Mouse (Mus musculus) heart, postnatal 4 days (tissue): Measurements from ENCODE around the gene Asic1. TPM values are rescaled to one million over a fixed set of nuclear protein-coding genes. Genes with fewer than 3 reads are reported as not detected.

Experiments used
- DNase-seq: peaks from one replicate; pipeline ENCODE4 v3.0.0; 2021
- total RNA-seq, 2 experiments: library from RNA; stranded (reverse); gene quantifications; 2 replicates each; pipeline ENCODE4 v1.2.3; 2021

Asic1 gene
- total RNA-seq, 2 experiments from 2014 or later = 0.77 to 1.0 TPM

GRCm38 (mm10) chr15:99701999-99702900 is 32.1 kb downstream of the Asic1 start, which contains the start of gene Smarcd1:
Smarcd1 (plus strand) TSS chr15:99702129.
- DNase-seq = peak; percentile 97

GRCm38 (mm10) chr15:99703104-99703503 is 32.9 kb downstream of the Asic1 start:
- DNase-seq = no peak

- DNase-seq = no peak
These were observed 33.5 kb downstream of the Asic1 start for GRCm38 (mm10) chr15:99703676-99704040.

DNA sequence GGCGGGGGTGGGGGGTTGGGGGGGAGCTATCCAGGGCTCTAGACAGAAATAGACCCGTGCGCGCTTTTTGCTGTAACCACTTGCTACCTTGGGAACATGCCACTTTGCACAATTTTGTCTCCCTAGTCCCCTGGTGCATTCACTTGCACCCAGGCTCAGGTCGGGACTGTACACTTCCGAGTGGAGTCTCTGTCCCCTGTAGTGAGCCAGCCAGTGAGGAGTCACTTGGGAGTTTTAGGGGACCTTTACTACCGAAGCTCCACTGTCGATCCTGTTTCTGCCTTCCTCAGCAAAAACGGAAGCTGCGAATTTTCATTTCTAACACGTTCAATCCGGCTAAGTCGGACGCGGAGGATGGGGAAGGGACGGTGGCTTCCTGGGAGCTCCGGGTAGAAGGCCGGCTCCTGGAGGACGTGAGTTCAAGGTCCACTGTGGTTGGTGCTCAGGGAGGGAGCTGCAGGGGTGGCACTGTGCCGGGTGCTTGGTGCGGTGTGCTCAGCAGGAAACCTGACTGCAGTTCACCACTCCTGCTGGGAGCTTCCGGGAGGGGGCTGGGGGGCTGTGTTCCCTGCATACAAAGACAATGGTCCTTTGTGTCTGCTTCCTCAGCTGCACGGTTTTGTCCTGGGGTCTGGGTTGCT is 34.0 kb downstream of the Asic1 start:
- peak; percentile 52 for DNase-seq

GRCm38 (mm10) chr15:99704881-99705280 is 34.7 kb downstream of the Asic1 start:
- DNase-seq = peak; percentile 65

GRCm38 (mm10) chr15:99705440-99706048 is 35.4 kb downstream of the Asic1 start, which contains the start of gene Gm17349:
Gm17349 (minus strand) TSS chr15:99705490.
- DNase-seq = peak; percentile 80

DNA sequence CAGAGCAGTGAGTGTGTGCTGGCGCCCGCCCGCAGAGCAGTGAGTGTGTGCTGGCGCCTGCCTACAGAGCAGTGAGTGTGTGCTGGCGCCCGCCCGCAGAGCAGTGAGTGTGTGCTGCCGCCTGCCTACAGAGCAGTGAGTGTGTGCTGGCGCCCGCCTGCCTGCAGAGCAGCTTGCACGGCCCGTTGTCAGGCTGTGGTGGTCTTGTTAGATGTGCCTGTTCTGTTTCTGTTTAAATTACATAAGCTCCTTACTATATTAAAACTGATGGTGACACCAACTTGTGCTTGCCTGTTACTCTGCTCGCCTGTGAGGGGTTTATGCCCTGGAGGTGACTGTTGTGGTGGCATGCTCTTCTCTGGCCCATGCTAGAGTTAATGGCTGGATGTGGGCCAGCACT is 38.0 kb downstream of the Asic1 start:
- DNase-seq = no peak

DNA sequence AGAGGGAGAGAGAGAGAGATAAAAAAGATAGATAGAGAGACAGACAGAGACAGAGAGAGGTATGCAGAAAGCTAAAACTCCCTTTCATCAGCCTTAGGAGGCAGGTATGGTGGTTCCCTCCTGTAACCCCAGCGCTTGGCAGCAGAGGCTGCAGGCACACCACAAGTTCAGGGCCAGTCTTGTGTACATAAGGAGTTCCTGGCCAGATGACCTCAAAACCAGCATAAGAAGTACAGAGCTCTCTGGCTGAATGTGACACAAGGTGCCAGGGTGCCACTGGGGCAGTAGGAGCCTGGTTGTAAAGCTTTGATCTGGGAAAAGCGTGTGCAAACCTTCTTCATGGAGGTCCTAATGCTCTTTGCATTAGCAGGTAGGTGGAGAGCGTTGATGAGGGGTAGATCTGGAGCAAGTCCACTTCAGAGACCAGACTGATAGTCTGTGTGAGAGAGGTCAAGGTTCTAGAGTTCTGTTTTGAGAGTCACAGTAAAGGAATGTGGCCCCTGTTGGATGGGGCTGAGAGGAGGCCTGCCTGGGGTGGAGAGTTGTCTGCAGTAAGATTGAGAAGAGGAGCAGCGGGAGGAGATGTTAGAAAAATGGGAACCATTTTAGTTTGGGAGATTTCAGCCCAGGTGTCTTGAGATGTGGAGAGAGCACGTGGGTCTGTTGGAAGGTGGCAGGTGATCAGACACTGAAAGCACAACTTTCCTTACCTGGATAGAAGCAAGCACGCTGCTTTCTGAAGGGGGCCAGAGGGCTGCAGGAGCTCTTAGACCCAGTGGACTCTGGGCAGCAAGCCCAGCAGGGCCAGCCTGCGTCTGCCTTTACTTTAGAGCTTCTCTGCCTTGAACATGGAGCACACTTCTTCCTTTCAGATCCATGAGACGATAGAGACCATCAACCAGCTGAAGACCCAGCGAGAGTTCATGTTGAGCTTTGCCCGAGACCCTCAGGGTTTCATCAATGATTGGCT is 40.3 kb downstream of the Asic1 start:
- no peak for DNase-seq

GRCm38 (mm10) chr15:99711491-99711890 is 41.3 kb downstream of the Asic1 start:
- DNase-seq = no peak

DNA sequence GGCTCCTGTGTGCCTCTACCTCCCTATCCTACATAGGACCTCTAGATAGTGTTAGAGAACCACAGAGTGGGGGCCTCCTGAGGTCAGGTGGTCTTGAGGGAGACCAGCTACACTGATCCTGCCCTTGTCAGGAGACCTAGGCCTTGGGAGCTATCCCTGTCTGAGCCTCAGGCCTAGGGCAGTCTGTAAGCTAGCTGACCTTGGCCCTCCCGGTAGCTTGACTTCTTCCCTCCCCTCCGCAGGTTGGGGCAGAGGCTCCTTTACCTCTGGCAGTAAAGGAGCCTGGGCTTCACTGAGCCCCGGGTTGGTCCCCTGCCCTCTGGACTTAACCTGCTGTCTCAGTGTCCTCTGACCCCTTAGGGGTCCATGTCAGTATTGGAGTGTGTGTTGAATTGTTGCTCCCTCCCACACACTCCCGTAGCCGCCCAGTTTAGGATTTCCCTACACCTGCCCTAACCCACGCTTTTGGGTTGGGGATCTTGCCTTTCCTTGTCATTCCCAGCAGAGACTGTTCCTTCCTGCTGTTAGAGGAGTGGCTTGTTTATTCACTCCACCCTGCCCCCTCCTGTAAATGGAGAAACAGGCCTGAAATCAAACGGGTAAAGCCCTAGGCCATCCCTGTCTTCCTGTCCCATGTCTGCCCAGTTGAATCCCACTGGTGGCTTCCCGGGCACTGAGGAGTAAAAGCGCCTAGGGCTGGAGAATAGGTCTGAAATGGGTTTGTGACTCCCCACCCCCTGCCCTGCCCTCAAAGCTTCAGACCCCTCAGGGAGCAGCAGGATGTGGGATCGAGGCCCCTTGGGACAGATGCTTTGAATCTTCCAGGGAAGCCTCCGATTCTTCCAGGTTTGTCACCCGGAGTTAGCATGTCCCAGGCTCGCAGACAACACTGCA is 42.7 kb downstream of the Asic1 start:
- DNase-seq = no peak

DNA sequence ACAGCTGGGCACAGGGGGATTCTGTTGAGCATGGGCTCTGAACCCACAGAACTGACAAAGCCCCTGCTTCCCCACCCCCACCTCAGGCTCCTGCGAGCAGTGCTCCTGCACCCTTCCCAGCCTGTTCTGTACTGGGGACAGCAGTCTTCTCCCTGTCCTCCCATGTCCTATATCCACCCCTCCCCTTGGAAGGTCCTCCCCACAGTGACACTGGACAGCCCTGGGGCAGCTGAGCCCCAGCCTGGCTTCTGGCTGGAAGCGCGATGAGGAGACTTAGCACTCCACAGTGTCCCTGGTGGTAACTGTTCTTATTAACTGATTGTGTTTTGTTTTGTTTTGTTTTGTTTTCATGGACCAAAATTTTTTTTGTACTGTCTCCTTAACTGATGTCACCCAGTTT is 43.4 kb downstream of the Asic1 start:
- no peak for DNase-seq

- DNase-seq = no peak
These were observed 44.0 kb downstream of the Asic1 start for GRCm38 (mm10) chr15:99714206-99714605.

GRCm38 (mm10) chr15:99714858-99715257 is 44.7 kb downstream of the Asic1 start:
- DNase-seq = peak; percentile 85

GRCm38 (mm10) chr15:99715361-99715865 is 45.2 kb downstream of the Asic1 start:
- DNase-seq = no peak

GRCm38 (mm10) chr15:99715982-99716746 is 46.0 kb downstream of the Asic1 start:
- no peak for DNase-seq

DNA sequence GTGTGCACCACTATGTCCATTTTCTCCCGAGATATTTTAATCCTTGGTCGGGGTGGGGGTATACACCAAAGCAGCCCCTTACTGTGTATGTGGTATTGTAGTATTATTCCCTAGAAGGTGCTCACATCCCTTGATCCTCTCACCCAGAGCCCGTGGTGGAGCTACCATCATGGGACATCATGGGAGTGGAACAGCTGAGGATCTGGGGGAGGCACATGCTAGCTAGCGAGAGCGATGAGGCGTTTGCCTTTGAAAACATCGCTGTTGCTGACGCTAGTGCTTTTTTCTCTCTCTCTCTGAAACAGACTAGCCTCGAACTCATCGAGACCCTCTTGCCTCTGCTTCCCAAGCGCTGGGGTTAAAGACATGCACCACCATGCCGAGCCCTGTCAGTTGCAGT is 46.6 kb downstream of the Asic1 start:
- DNase-seq = no peak

DNA sequence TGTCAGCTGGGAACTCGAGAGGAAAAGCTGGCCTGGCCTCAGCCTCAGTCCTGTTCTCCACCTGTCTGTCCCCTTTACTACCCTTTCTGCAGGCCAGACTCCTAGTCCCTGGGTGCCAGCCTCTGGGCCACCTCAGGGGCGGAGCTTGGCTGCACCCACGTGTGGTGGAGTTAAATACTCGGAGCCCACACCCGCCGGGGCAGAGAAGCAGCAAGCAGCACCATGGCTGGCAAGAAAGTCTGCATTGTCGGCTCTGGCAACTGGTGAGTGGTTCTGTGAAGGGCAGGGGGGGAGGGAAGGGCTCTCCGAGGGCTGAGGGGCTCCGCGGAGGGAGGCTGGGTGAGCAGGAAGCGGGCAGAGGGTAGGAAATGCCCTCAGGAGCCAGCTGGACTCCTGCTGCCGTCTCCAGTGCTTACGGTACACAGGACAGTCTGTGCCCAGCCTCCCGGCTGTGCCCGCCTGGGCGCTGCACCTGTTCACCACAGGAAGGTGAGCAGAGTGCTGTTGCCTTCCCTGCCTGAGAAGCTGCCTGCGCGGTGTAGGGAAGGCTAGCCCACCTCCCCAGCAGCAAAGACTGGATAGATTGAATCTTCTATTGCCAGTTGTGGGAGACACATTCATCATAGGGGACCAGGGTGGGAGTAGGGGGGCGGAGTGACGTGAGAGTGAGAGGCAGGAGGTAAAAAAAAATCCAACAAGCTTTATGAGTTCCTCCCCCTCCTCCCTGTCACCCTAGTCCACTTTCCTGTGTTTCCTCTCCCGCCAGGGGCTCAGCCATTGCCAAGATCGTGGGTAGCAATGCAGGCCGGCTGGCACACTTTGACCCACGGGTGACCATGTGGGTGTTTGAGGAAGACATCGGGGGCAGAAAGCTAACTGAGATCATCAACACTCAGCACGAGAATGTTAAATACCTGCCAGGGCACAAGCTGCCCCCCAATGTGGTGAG is 47.5 kb downstream of the Asic1 start, which contains the start of gene Gpd1:
Gene Gpd1 (plus strand): TSS at position 130 of the 949 bp plus-strand sequence.
- peak; percentile 66 for DNase-seq

GRCm38 (mm10) chr15:99718461-99719021 is 48.4 kb downstream of the Asic1 start:
- DNase-seq = no peak
